Mouse (Mus musculus): ENCODE measurements at regions not wholly inside any gene's neighbourhood (a gene's known extent, or its start where the extent isn't known, plus 50 kb on each side); places are given as distances from the start of the nearest gene placed in this dataset.

GRCm38 (mm10) chr13:102089551-102089950 lies 321.5 kb upstream of the Pik3r1 start:
- TF ChIP-seq CTCF (conservative IDR thresholded peaks at IDR 0.05; ENCODE audit: insufficient read depth, insufficient read length, low read depth, low read length): no peak
- no peak for TF ChIP-seq POLR2A (IDR thresholded peaks at IDR 0.05; ENCODE audit: low read depth, low read length)
